Mouse (Mus musculus) stomach, postnatal 0 days (tissue): ENCODE data around the gene Ogdh. TPM values are rescaled to one million over a fixed set of nuclear protein-coding genes. Genes with fewer than 3 reads are reported as not detected.

Source experiments
- ATAC-seq: fragments of 200-750 bp; cut with Nextera tagmentation; 2 replicates; pipeline ENCODE4 v1.8.0; 2017; ENCODE audit not compliant: low FRiP score, low TSS enrichment
- DNase-seq: peaks from one replicate; pipeline ENCODE4 v3.0.0-alpha.2; 2016; ENCODE audit warnings: low spot score
- H3K27ac ChIP-seq: fragments of 300-500 bp; sonication (generic); replicated peaks from 2 replicates; pipeline ENCODE4 v1.5.1; 2014; ENCODE audit warnings: mild to moderate bottlenecking, control low read depth
- H3K27me3 ChIP-seq: fragments of 300-500 bp; sonication (generic); 2 replicates; pipeline ENCODE4 v1.6.1; 2014; ENCODE audit warnings: low read length; ENCODE audit not compliant: control insufficient read depth, insufficient read depth
- H3K36me3 ChIP-seq: fragments of 300-500 bp; sonication (generic); 2 replicates; pipeline ENCODE4 v1.6.1; 2014; ENCODE audit warnings: low read length, mixed read lengths; ENCODE audit not compliant: control insufficient read depth, insufficient read depth
- H3K4me1 ChIP-seq: fragments of 300-500 bp; sonication (generic); replicated peaks from 2 replicates; pipeline ENCODE4 v1.6.1; 2014; ENCODE audit warnings: antibody characterized with exemption; ENCODE audit not compliant: control insufficient read depth, insufficient read depth
- H3K4me2 ChIP-seq: fragments of 300-500 bp; sonication (generic); replicated peaks from 2 replicates; pipeline ENCODE4 v1.6.1; 2014; ENCODE audit warnings: low read depth, mild to moderate bottlenecking, control low read depth, moderate library complexity
- H3K4me3 ChIP-seq: fragments of 300-500 bp; sonication (generic); 2 replicates; pipeline ENCODE4 v1.5.1; 2014; ENCODE audit warnings: low read depth, low read length, control low read depth
- H3K9ac ChIP-seq: fragments of 300-500 bp; sonication (generic); 2 replicates; pipeline ENCODE4 v1.6.1; 2014; ENCODE audit warnings: mild to moderate bottlenecking, low read length, control low read depth, mixed read lengths
- H3K9me3 ChIP-seq: fragments of 300-500 bp; sonication (generic); 2 replicates; pipeline ENCODE4 v1.6.1; 2016; ENCODE audit warnings: low read length; ENCODE audit not compliant: control insufficient read depth
- CTCF ChIP-seq: IDR thresholded peaks from 2 replicates; pipeline ENCODE4 v1.5.1; 2016; ENCODE audit warnings: antibody characterized with exemption, low read depth, mild to moderate bottlenecking, moderate library complexity
- EP300 ChIP-seq: optimal IDR thresholded peaks from 2 replicates; pipeline ENCODE3; 2016; ENCODE audit warnings: antibody characterized with exemption
- WGBS: fragments of 180-500 bp; shearing (Covaris S2); extraction: QIAGEN DNeasy Blood & Tissue Kit; methylation state at CpG from one replicate; pipeline ENCODE4 v1.1.7; 2014; 5-methylcytosine and 5-hydroxymethylcytosine counted together
- polyA plus RNA-seq: library from polyadenylated mRNA; unstranded; fragments of >200 nt; fragmentation: Nextera tagmentation; extraction: Ambion mirVana; gene quantifications from 2 replicates; pipeline ENCODE4 v1.2.1, GENCODE M21; 2015

The Ogdh gene
- polyA plus RNA-seq, 1 experiment from 2014 or later: 82.3 TPM

- Histone ChIP-seq H3K4me3 (no peak overlapping the region), H3K9me3 (no peaks in the 10 kb centered on the region), H3K9ac (no peak overlapping the region), H3K27me3 (no peaks in the 10 kb centered on the region), H3K4me2 (no peak overlapping the region), H3K27ac (no peak overlapping the region), H3K36me3 (peaks cover 17% of the 10 kb centered on the region), H3K4me1 (no peaks in the 10 kb centered on the region)
- no peak for ATAC-seq
- no peak for DNase-seq
- no peak for TF ChIP-seq CTCF
- no peak for TF ChIP-seq EP300
- WGBS: 67% methylated on average over 2 of the region's 2 CpGs
These were observed 27.9 kb downstream of the Ogdh start for GRCm38 (mm10) chr11:6319374-6319773.

DNA sequence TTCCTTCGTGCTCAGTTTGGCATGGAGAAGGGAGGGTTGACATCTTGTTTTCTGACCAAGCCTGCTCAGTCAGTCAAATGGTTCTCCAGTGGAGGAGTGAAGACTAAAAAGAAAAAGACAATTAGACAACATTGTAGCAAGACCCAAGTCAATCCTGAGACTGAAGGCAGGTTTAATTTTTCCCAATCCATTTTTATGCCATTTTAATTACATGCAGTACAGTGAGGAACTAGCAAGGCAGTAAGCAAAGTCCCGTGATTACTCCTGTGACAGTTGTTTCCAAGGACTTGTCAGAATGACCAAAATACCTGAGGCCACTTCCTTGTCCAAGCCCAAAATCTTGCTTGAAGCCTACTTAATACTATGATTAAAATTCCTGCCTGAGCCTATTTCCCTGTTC lies 30.7 kb downstream of the Ogdh start:
- no peaks in the 10 kb centered on the region for H3K4me1 ChIP-seq
- H3K36me3 ChIP-seq: peaks cover 13% of the 10 kb centered on the region
- ATAC-seq (no peak), DNase-seq (no peak)
- no peak overlapping the region for H3K27ac ChIP-seq
- no peak overlapping the region for H3K9ac ChIP-seq
- H3K4me3 ChIP-seq: no peak overlapping the region
- TF ChIP-seq CTCF (no peak), EP300 (no peak)
- H3K4me2 ChIP-seq: no peak overlapping the region
- 94% methylated on average over 2 of the region's 2 CpGs for WGBS
- H3K27me3 ChIP-seq: no peaks in the 10 kb centered on the region
- no peaks in the 10 kb centered on the region for H3K9me3 ChIP-seq

GRCm38 (mm10) chr11:6323348-6323747 lies 31.9 kb downstream of the Ogdh start:
- Histone ChIP-seq H3K4me3 (no peak overlapping the region), H3K27ac (no peak overlapping the region), H3K4me1 (no peaks in the 10 kb centered on the region), H3K27me3 (no peaks in the 10 kb centered on the region), H3K9ac (no peak overlapping the region), H3K9me3 (no peaks in the 10 kb centered on the region), H3K36me3 (peaks cover 7% of the 10 kb centered on the region), H3K4me2 (no peak overlapping the region)
- no peak for DNase-seq
- WGBS: 86% methylated on average over 5 of the region's 5 CpGs
- TF ChIP-seq CTCF: no peak
- no peak for TF ChIP-seq EP300
- ATAC-seq: no peak

GRCm38 (mm10) chr11:6331256-6331655 lies 39.8 kb downstream of the Ogdh start:
- WGBS: 91% methylated on average over 7 of the region's 7 CpGs
- H3K9me3 ChIP-seq: no peaks in the 10 kb centered on the region
- no peak overlapping the region for H3K4me2 ChIP-seq
- no peak overlapping the region for H3K9ac ChIP-seq
- H3K4me1 ChIP-seq: no peaks in the 10 kb centered on the region
- H3K27me3 ChIP-seq: no peaks in the 10 kb centered on the region
- TF ChIP-seq EP300 (no peak), CTCF (no peak)
- no peak for DNase-seq
- no peak overlapping the region for H3K4me3 ChIP-seq
- no peak overlapping the region for H3K27ac ChIP-seq
- ATAC-seq: no peak
- no peaks in the 10 kb centered on the region for H3K36me3 ChIP-seq

DNA sequence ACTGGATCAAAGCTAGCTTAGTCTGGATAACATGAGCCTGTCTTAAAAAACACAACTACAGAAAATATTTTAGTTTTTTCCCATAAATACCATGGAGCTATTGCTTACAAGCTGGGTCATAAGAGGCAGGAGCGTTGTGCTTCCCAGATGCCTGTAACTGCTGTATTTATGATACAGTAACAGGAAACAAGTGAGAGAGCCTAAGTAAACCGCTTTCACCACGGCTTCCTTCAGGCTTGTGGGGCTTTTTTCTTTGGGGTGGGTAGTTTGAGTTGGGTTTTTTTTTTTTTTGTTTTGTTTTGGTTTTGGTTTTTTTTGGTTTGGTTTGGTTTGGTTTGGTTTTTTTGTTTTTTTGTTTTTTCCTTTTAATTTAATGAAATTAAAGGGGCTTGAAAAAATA lies 41.2 kb downstream of the Ogdh start:
- Histone ChIP-seq H3K27me3 (no peaks in the 10 kb centered on the region), H3K9me3 (no peaks in the 10 kb centered on the region), H3K4me1 (no peaks in the 10 kb centered on the region), H3K9ac (no peak overlapping the region), H3K36me3 (peaks cover 2% of the 10 kb centered on the region; the same call in 1 of the 2 replicates), H3K4me3 (no peak overlapping the region), H3K27ac (no peak overlapping the region), H3K4me2 (no peak overlapping the region)
- ATAC-seq (no peak), DNase-seq (no peak)
- 86% methylated on average over 3 of the region's 3 CpGs for WGBS
- TF ChIP-seq CTCF (no peak), EP300 (no peak)

DNA sequence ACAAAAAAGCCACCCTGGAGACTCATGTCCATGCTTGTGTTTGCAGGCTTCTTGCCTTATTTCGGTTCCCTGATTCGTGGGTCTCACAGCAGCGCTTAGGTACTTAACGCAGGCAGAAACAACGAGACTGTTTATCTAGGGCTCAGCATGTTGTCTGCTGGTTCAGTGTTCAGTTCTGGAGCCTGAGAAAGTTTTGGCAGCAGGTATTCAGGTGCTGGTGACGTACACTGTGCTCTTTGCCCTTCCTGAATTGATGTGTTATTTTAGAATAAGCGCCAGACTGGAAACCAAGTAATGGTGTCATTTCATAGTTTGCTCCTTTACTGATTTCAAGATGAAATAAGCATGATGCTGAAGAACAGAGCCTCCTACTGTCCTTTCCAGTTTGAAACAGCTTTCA lies 42.0 kb downstream of the Ogdh start:
- Histone ChIP-seq H3K27me3 (no peaks in the 10 kb centered on the region), H3K4me1 (no peaks in the 10 kb centered on the region), H3K9me3 (no peaks in the 10 kb centered on the region), H3K4me2 (no peak overlapping the region), H3K36me3 (peaks cover 2% of the 10 kb centered on the region; the same call in 1 of the 2 replicates), H3K9ac (no peak overlapping the region), H3K4me3 (no peak overlapping the region), H3K27ac (no peak overlapping the region)
- 87% methylated on average over 7 of the region's 7 CpGs for WGBS
- TF ChIP-seq EP300 (no peak), CTCF (no peak)
- ATAC-seq (no peak), DNase-seq (no peak)
